Mouse (Mus musculus): Measurements from ENCODE around the gene Rreb1.

GRCm38 (mm10) chr13:37747504-37747903 lies 30.7 kb upstream of the Rreb1 start:
- TF ChIP-seq CTCF (IDR thresholded peaks at IDR 0.05; ENCODE audit: low read depth) (no peak), EP300 (IDR thresholded peaks at IDR 0.05; ENCODE audit: low read depth) (no peak)

All from heart, postnatal 0 days (tissue).